25 mouse cellular contexts compared by ENCODE assay signal in genomic region chr4:48203564-48203963, GRCm38 (mm10).
DNase-seq lines count a peak whose midpoint lies in the region; ATAC-seq and TF ChIP-seq lines count a peak whose summit lies in the region.
"Had no signal": no experiment of that assay in that cellular context is flagged by ENCODE, and none has a peak within 500 bp of the region (broad histone marks: within the 10 kb centered on the region; RNA-seq: fewer than 3 reads in every experiment).

No protein-coding gene starts in this region.

- no peak overlapping the region for H3K9ac ChIP-seq in hindbrain, postnatal 0 days (replicated peaks; ENCODE audit: low read length)
- H3K9ac ChIP-seq in hindbrain, embryonic 12.5 days: no peak overlapping the region
- H3K9ac ChIP-seq in kidney, embryonic 14.5 days (ENCODE audit: low read depth, low read length): no peak overlapping the region
- H3K9ac ChIP-seq: embryonic facial prominence, embryonic 12.5 days; forebrain, embryonic 15.5 days; intestine, embryonic 15.5 days; limb, embryonic 12.5 days; liver, embryonic 15.5 days; lung, embryonic 14.5 days; neural tube, embryonic 13.5 days; stomach, embryonic 15.5 days had no signal

- DNase-seq in hindbrain, postnatal 0 days (ENCODE audit: low spot score): peak; percentile 41
- DNase-seq in cerebellum, adult 11 months: peak; percentile 48
- DNase-seq in cerebellum, adult 9-10 months: peak; percentile 78
- peak; percentile 69 to 78 for DNase-seq in cerebellum, postnatal 36 days
- no peak for DNase-seq in right cerebral cortex, postnatal 25 days
- DNase-seq: adrenal gland, postnatal 25 days; embryo, embryonic 11 days; gastrocnemius, postnatal 10 days; heart, postnatal 14 days; kidney, adult 8-10 months; kidney, postnatal 10 days; lung, embryonic 14.5 days had no signal

- WGBS in hindbrain, postnatal 0 days: 76% methylated on average over 4 of the region's 4 CpGs
- 80% methylated on average over 4 of the region's 4 CpGs for WGBS in hindbrain, embryonic 12.5 days
- WGBS in kidney, embryonic 14.5 days: 93% methylated on average over 4 of the region's 4 CpGs

- H3K4me3 ChIP-seq in hindbrain, postnatal 0 days (ENCODE audit: low read length): no peak overlapping the region
- H3K4me3 ChIP-seq in hindbrain, embryonic 12.5 days: no peak overlapping the region
- H3K4me3 ChIP-seq in kidney, embryonic 14.5 days (ENCODE audit: low read length): no peak overlapping the region
- H3K4me3 ChIP-seq: embryonic facial prominence, embryonic 12.5 days; forebrain, embryonic 15.5 days; hindbrain, embryonic 10.5 days; intestine, embryonic 15.5 days; limb, embryonic 12.5 days; liver, embryonic 15.5 days; midbrain, embryonic 10.5 days; neural tube, embryonic 13.5 days; stomach, embryonic 15.5 days had no signal

- TF ChIP-seq CTCF in hindbrain, postnatal 0 days (IDR thresholded peaks at IDR 0.05; ENCODE audit: low read depth): no peak

- H3K36me3 ChIP-seq in hindbrain, postnatal 0 days (ENCODE audit: insufficient read depth, low read length): peaks cover 9% of the 10 kb centered on the region; the same call in 1 of the 2 replicates
- H3K36me3 ChIP-seq in hindbrain, embryonic 12.5 days: peaks cover 12% of the 10 kb centered on the region; the same call in 1 of the 2 replicates
- peaks cover 19% of the 10 kb centered on the region for H3K36me3 ChIP-seq in kidney, embryonic 14.5 days (ENCODE audit: control insufficient read depth, insufficient read depth, low read length)

- H3K4me1 ChIP-seq in hindbrain, postnatal 0 days (ENCODE audit: insufficient read depth, low read length): no peaks in the 10 kb centered on the region
- H3K4me1 ChIP-seq in hindbrain, embryonic 12.5 days: no peaks in the 10 kb centered on the region
- H3K4me1 ChIP-seq in kidney, embryonic 14.5 days (ENCODE audit: control insufficient read depth, insufficient read depth, low read length): no peaks in the 10 kb centered on the region
- H3K4me1 ChIP-seq: embryonic facial prominence, embryonic 12.5 days; forebrain, embryonic 15.5 days; hindbrain, embryonic 10.5 days; intestine, embryonic 15.5 days; limb, embryonic 12.5 days; liver, embryonic 15.5 days; midbrain, embryonic 10.5 days; neural tube, embryonic 13.5 days; stomach, embryonic 15.5 days had no signal

- H3K4me2 ChIP-seq in hindbrain, postnatal 0 days (ENCODE audit: low read depth, low read length): no peak overlapping the region
- H3K4me2 ChIP-seq in hindbrain, embryonic 12.5 days (replicated peaks): no peak overlapping the region
- no peak overlapping the region for H3K4me2 ChIP-seq in kidney, embryonic 14.5 days (replicated peaks; ENCODE audit: low read depth, low read length)
- H3K4me2 ChIP-seq: embryonic facial prominence, embryonic 12.5 days; forebrain, embryonic 15.5 days; intestine, embryonic 15.5 days; limb, embryonic 12.5 days; liver, embryonic 15.5 days; lung, embryonic 14.5 days; neural tube, embryonic 13.5 days; stomach, embryonic 15.5 days had no signal

- no peaks in the 10 kb centered on the region for H3K9me3 ChIP-seq in hindbrain, postnatal 0 days (ENCODE audit: low read length)
- no peaks in the 10 kb centered on the region for H3K9me3 ChIP-seq in hindbrain, embryonic 12.5 days (replicated peaks)
- no peaks in the 10 kb centered on the region for H3K9me3 ChIP-seq in kidney, embryonic 14.5 days (ENCODE audit: control insufficient read depth, low read length)
- H3K9me3 ChIP-seq: embryonic facial prominence, embryonic 12.5 days; forebrain, embryonic 15.5 days; hindbrain, embryonic 10.5 days; intestine, embryonic 15.5 days; limb, embryonic 12.5 days; liver, embryonic 15.5 days; midbrain, embryonic 10.5 days; neural tube, embryonic 13.5 days; stomach, embryonic 15.5 days had no signal

- ATAC-seq in hindbrain, postnatal 0 days: no peak
- ATAC-seq in hindbrain, embryonic 12.5 days (ENCODE audit: low FRiP score): no peak
- no peak for ATAC-seq in kidney, embryonic 14.5 days (ENCODE audit: low FRiP score, low TSS enrichment)
- ATAC-seq: forebrain, embryonic 15.5 days; hindbrain, embryonic 16.5 days; intestine, embryonic 15.5 days; midbrain, embryonic 16.5 days had no signal

- no peak overlapping the region for H3K27ac ChIP-seq in hindbrain, postnatal 0 days
- no peak overlapping the region for H3K27ac ChIP-seq in hindbrain, embryonic 12.5 days
- H3K27ac ChIP-seq in kidney, embryonic 14.5 days (ENCODE audit: low read depth, low read length): no peak overlapping the region
- H3K27ac ChIP-seq: embryonic facial prominence, embryonic 12.5 days; forebrain, embryonic 15.5 days; hindbrain, embryonic 10.5 days; intestine, embryonic 15.5 days; limb, embryonic 12.5 days; liver, embryonic 15.5 days; midbrain, embryonic 10.5 days; neural tube, embryonic 13.5 days; stomach, embryonic 15.5 days had no signal

- no peaks in the 10 kb centered on the region for H3K27me3 ChIP-seq in hindbrain, postnatal 0 days (ENCODE audit: insufficient read depth, low read length)
- no peaks in the 10 kb centered on the region for H3K27me3 ChIP-seq in hindbrain, embryonic 12.5 days
- no peaks in the 10 kb centered on the region for H3K27me3 ChIP-seq in kidney, embryonic 14.5 days (ENCODE audit: control insufficient read depth, insufficient read depth, low read length)
- H3K27me3 ChIP-seq: embryonic facial prominence, embryonic 12.5 days; forebrain, embryonic 15.5 days; intestine, embryonic 15.5 days; limb, embryonic 12.5 days; liver, embryonic 15.5 days; neural tube, embryonic 13.5 days; stomach, embryonic 15.5 days had no signal
